Mouse (Mus musculus) urinary bladder, adult 18-20 months (tissue): ENCODE data around the gene Rps19.
"Not testable (repeated sequence)": the region's sequence is repeated elsewhere in the genome, so short reads cannot be mapped to it uniquely, and the experiment has no call there.

Experiments
- DNase-seq, 2 experiments: peaks; one replicate each; pipeline ENCODE4 v3.0.0; 2022; ENCODE audit warnings: low spot score in 2 of 2, mixed read lengths in 2 of 2

Rps19 gene

DNA sequence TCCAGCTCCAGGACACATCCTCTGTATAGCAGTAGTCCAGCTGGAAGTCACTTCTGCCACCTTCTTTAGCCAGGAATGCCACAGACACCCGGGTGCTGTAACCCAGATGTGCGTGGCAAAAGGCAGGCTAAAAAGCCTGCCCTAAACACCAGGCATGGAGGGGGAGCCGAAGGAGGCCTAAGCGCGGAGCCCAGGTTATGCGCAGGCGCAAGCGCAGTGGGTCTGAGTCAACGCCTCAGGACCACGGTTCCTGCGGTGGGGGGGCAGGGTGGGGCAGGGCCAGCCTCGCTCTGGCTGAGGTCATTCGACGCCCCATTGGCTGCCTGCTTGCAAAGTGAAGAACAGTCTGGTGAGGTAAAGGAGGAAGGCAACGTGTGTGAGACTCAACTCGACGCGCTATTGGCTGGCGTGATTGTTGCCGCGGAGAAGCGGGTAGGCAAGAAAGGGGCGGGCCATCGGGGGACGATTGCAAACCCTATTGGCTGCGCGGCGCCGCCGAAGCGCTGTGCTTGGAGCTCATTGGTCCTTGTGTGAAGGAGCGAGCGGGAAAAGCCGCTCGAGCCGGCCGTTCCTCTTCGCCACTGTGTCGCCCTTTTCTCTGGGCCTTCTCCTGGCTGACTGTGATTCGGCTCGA, 14.5 kb upstream of the Rps19 start, which contains the start of the genes Lypd4 and Dmrtc2:
Gene Lypd4, minus strand, starts transcription at position 410 of the 634 bp plus-strand sequence.
Gene Dmrtc2, plus strand, starts transcription at position 526 of the 634 bp plus-strand sequence.
- no peak for DNase-seq

GRCm38 (mm10) chr7:24877588-24877987, 6.6 kb upstream of the Rps19 start:
- DNase-seq, result no peak

DNA sequence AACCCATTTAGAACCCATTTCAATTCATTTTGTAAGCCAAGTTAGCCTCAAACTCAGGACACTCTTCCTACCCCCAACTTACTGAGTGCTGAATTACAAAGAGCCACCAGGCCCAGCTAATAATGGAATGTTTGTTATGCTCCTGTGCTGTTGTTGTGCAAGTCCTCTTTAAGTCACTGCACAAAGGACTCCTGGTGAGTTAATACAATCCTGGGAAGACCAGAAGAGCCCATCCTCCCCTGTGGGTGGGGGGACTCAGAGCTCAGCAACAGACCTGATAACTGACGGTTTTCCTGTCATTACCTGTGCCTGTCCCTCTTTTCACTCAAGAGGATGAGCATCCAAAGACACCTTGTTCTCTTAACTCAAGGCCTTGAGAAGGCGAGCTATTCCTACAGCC, 4.6 kb upstream of the Rps19 start:
- DNase-seq, result no peak

DNA sequence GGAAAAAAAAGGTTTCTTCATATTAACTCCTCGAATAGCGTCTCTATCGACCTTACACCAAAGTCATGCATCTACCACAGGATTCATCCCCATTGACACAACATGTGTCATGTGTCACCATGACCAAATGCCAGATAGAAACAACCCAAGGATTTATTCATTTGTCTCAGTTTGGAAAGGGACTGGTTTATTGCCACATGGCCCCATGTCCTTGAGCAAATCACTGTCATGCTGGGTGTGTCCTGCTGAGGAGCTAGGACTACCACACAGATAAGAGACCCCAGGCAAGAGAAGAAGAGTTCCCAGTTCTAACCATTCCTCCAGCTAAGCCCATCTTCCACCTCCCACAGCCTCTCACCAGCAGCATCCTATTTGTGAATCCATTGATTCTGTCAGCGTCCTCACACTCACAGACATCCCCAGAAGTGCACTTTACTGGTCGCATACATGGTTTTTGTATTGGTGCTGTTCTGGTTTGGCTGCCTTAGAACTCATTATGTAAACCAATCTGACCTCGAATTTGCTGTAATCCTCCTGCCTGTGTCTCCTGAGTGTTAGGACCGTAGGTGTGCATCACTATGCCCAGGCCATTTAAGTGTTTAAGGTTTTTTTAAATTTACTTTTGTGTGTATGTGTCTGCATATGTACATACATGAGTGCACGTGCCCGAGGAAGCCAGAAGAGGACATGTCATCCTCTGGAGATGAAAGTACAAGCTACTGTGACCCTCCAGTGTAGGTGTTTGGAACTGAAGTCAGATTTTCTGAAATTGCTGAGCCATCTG, 1.6 kb upstream of the Rps19 start:
- no peak for DNase-seq

- DNase-seq, result no peak
Measured at GRCm38 (mm10) chr7:24884693-24885291, 621 bp downstream of the Rps19 start.

DNA sequence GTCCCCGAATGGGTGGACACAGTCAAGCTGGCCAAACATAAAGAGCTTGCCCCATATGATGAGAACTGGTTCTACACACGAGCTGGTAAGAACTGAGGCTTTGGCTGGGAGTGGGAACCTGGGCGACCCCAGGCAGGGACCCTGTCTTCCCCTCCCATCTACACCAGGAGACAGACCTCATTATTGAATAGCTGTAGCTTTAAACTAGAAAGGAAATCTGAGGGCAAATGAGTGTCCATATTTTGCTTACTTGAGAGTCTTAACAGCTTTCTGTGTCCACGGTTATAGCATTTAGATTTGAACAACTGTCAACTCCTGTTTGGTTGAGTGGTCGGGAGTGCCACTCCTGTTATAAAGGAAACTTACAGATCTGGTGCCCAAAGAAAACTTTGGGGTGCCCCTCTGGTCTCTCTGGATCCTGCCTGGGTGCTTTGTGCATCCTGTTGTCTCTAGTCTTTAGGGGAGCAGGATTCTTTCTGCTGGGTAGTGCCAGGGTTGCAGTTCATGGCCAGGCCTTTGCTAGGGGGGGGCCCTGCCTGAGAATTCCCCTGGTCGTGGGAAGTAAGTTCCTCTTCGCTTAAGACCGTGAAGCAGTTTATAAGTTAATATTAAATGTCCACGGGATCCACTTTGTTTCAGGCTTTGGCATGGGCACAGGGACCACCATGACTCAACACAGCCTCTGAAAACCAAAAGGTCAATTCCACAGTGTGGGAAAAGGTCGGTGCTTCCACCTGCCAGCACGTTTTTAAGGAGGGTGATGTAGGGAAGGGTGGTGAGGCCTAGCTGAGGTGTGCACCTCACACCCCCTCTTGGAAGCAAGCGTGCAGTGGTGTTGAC, 1.5 kb downstream of the Rps19 start:
- no peak for DNase-seq

DNA sequence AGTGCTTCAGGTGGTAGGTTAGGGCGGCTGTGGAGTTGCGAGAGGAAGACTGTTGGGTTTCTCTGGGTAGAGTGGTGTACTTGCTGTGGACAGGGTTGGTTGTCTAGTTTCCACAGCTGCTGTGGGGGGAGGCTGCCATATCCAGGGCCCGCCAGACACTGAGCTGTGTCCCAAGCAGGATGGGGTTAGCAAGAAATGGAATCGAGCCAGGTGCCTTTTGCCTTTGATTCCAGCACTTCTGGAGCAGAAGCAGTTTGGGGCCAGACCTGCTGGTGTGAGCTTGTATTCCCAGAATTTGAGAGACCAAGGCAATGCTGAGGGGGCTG, 2.1 kb downstream of the Rps19 start:
- DNase-seq, result no peak

DNA sequence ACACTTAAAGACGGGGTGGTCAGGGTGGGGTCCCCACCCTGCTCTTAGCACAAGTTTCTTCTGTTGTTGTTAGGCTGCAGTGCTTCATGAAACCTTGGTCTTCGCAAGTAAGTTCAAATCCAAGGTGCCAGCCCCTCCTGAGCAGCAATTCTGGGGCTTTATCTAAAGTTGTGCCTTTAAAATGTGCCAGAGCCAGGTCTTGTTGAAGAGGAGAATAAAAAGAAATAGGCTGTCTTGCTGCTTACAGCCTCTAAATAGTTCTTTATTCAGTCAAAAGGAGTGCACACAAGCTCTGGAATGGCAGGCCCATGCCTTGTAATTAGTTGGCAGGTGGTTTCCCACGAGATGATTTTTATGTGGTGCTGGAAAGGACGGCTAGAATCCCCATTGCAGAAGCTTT, 2.9 kb downstream of the Rps19 start:
- DNase-seq, result no peak

GRCm38 (mm10) chr7:24889431-24890220, 5.5 kb downstream of the Rps19 start:
- no peak for DNase-seq

DNA sequence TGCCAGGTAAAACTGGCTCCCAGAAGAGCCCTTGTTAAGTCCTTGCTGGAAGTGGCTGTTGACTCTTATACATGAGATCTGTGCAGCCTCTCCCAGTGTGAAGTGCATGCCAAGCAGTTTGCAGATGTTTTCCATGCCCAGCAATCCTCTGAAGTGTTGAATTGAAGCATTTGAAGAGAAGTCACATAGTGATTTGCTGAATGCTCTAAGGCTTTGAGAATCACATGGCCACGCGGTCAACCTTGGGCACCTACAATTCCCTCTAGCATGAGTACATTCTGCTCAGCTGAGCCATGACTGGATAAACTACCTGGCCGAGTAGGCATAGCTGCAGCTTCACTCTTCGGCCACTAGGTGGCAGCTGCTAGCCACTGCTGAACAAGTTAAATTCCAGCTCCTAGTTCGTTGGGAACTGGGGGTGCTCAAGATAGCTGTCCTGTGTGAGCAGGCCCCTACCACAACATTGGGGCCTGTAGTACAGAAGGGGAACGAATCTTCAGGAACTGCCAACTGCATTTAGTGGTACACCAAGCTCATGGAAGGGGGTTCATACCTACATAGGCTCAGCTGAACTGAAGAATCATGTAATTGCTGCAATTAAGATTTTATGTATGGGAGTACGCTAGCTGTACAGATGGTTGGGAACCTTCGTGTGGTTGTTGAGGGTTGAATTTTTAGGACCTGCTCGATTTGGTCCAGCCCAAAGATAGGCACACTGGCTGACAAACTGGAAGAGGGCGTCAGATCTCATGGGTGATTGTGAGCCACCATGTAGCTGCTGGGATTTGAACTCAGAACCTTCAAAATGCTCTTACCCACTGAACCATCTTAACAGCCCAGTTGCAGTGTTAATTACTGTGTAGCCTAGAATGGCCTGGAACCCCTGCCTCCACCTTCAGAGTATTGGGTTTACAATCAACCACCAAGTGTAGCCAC, 6.4 kb downstream of the Rps19 start:
- peak; percentile 44 to 54 for DNase-seq

DNA sequence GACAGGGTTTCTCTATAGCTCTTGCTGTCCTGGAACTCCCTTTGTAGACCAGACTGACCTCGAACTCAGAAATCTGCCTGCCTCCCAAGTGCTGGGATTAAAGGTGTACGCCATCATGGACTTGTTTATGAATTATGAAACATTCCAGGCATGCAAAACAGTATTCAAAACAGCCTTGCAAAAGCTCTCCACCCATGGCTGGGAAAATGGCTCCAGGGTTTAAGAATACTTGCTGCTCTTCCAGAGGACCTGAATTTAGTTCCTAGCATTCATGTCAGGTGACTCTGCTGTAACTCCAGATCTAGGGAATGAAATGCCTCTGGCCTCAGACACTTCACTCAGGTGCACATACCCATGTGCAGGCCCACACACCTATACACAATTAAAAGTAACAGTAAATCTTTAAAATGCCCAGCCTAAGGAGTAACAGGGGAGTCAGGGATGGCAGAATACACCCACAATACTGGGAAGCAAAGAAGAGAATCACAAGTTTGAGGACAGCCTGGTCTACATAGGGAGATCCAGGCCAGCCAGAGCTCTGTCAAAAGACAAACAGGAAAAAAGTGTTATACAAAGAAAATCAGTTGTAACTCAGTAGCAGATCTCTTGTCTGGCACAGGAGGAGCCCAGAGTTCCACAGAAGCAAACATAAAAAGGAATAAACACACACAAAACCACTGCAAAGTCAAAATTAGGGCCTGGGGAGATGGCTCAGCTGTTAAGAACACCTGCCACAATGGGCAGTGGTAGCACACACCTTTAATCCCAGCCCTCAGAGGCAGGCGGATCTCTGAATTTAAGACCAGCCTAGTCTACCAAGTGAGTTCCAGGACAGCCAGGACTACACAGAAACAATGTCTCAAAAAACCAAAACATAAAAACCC, 7.3 kb downstream of the Rps19 start:
- no peak for DNase-seq

DNA sequence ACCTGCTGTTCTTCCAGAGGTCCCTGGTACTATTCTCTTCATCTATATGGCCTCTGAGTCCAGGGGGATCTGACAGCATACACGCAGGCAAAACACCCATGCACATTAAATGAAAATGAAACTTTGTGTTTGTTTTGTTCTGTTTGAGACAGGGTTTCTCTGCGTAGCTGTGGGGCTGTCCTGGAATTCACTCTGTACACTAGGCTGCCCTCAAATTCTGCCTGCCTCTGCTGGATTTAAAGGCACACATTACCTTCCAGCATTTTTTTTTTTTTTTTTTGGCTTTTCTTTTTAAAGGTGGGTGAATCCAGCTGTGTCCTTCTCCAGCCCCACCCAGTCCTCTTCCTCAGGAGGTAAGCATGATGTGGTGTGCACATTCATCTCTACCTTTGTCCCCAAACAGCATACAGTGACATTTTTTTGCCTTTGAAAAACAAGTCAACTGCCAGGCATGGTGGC, 8.0 kb downstream of the Rps19 start:
- no peak for DNase-seq

GRCm38 (mm10) chr7:24895749-24896148, 11.6 kb downstream of the Rps19 start:
- DNase-seq, result not testable (repeated sequence)

DNA sequence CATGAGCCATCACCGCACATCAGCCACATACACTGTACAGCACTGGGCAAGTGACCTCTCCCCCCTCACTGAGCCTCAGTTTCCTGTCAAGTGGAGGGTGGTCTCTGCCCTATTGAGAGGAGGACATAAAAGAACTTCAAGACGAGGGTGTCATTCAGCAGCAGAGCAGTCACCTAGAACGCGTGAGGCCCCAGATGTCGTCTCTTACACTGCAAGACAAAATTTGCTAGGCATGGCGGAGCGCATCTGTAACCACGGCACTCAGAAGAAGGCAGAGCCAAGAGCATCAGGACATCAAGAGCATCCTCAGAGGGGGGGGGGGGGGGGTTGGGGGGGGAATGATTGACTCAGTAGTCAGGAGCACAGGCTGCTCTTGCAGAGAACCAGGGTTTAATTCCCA, 12.1 kb downstream of the Rps19 start:
- no peak for DNase-seq

GRCm38 (mm10) chr7:24897224-24897623, 13.1 kb downstream of the Rps19 start, which contains the start of gene Cd79a:
Gene Cd79a (plus strand): TSS chr7:24897381.
- DNase-seq, result no peak

DNA sequence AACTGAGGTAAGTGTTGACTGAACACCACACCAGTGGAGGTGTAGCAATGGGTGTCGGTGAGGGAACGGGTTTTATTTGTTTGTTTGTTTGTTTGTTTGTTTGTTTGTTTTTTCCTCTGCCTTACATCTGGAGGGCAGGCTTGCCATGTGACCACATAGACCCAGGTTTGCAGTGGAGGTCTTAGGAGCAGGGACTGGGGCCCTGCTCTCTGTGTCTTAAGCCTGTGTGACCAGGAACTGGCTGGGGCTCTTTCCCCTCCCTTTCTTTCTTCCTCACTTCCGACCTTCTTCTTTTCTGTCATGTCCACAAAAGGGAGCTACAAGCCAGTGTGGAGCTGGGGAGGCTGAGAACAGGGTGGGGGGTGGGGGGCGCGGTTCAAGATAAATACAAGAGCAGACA, 13.8 kb downstream of the Rps19 start:
- DNase-seq, result no peak

GRCm38 (mm10) chr7:24901114-24901513, 16.9 kb downstream of the Rps19 start:
- no peak for DNase-seq

DNA sequence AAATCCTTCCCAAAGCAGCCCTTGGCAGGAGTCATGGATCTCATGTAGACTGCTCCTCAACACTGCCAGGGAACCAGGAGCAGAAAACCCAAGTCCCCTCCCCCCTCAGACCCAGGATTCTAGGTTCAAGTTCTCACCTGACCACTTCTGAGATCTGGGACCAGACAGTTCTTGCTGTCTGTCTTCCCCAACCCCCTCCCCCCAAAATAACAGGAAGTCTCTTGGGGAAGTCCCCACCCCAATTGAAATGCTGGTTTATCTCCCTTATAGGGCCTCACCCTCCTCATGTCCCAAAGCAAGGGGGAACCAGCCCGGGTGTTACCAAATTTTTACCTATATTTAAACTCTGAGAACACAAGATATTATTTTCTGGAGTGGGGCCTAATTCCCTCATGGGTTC, 17.7 kb downstream of the Rps19 start:
- no peak for DNase-seq

GRCm38 (mm10) chr7:24902264-24902629, 18.1 kb downstream of the Rps19 start:
- no peak for DNase-seq
